Mouse (Mus musculus): ENCODE data around the gene Klhl42. TPM values are rescaled to one million over a fixed set of nuclear protein-coding genes. Genes with fewer than 3 reads are reported as not detected.

Gene Klhl42
- polyA plus RNA-seq, 1 experiment from 2014 or later, result 6.3 TPM

- WGBS, result 80% methylated on average over 19 of the region's 19 CpGs
- Histone ChIP-seq H3K9me3 (ENCODE audit: control insufficient read depth, low read length) (no peaks in the 10 kb centered on the region), H3K36me3 (ENCODE audit: control insufficient read depth, insufficient read depth, low read length) (peaks cover 39% of the 10 kb centered on the region), H3K4me1 (ENCODE audit: control insufficient read depth in 2 of 2, insufficient read depth in 2 of 2, low read length in 2 of 2) (peaks cover 4 to 10% of the 10 kb centered on the region in 2 experiments; a peak in 3 of 4 replicates), H3K4me3 (ENCODE audit: control insufficient read depth in 1 of 2, insufficient read depth in 1 of 2, low read depth in 1 of 2, low read length in 2 of 2) (no peak overlapping the region), H3K27ac (replicated peaks in 1 of 2; ENCODE audit: control insufficient read depth in 1 of 2, insufficient read depth in 1 of 2, low read depth in 2 of 2, low read length in 2 of 2) (no peak overlapping the region), H3K27me3 (ENCODE audit: control insufficient read depth, insufficient read depth, low read length) (no peaks in the 10 kb centered on the region), H3K4me2 (ENCODE audit: low read length) (no peak overlapping the region), H3K9ac (ENCODE audit: low read length) (no peak overlapping the region)
- no peak for ATAC-seq (ENCODE audit: insufficient number of reproducible peaks, insufficient read depth, low FRiP score, low read depth)
These were observed 8.5 kb downstream of the Klhl42 start for GRCm38 (mm10) chr6:147099458-147100277.

GRCm38 (mm10) chr6:147102293-147102692, 11.1 kb downstream of the Klhl42 start:
- H3K4me2 ChIP-seq (ENCODE audit: low read length), result no peak overlapping the region
- no peaks in the 10 kb centered on the region for H3K9me3 ChIP-seq (ENCODE audit: control insufficient read depth, low read length)
- H3K27ac ChIP-seq (replicated peaks in 1 of 2; ENCODE audit: control insufficient read depth in 1 of 2, insufficient read depth in 1 of 2, low read depth in 2 of 2, low read length in 2 of 2), result no peak overlapping the region
- 84% methylated on average over 3 of the region's 3 CpGs for WGBS
- H3K4me3 ChIP-seq (ENCODE audit: control insufficient read depth in 1 of 2, insufficient read depth in 1 of 2, low read depth in 1 of 2, low read length in 2 of 2), result no peak overlapping the region
- peaks cover 4 to 10% of the 10 kb centered on the region in 2 experiments; a peak in 3 of 4 replicates for H3K4me1 ChIP-seq (ENCODE audit: control insufficient read depth in 2 of 2, insufficient read depth in 2 of 2, low read length in 2 of 2)
- no peak overlapping the region for H3K9ac ChIP-seq (ENCODE audit: low read length)
- no peak for ATAC-seq (ENCODE audit: insufficient number of reproducible peaks, insufficient read depth, low FRiP score, low read depth)
- no peaks in the 10 kb centered on the region for H3K27me3 ChIP-seq (ENCODE audit: control insufficient read depth, insufficient read depth, low read length)
- H3K36me3 ChIP-seq (ENCODE audit: control insufficient read depth, insufficient read depth, low read length), result peaks cover 39% of the 10 kb centered on the region

GRCm38 (mm10) chr6:147105529-147105928, 14.3 kb downstream of the Klhl42 start:
- H3K4me1 ChIP-seq (ENCODE audit: control insufficient read depth in 2 of 2, insufficient read depth in 2 of 2, low read length in 2 of 2), result peaks cover 7 to 11% of the 10 kb centered on the region in 2 experiments; a peak in 3 of 4 replicates
- peaks cover 61% of the 10 kb centered on the region for H3K36me3 ChIP-seq (ENCODE audit: control insufficient read depth, insufficient read depth, low read length)
- WGBS, result 93% methylated on average over 1 of the region's 1 CpGs
- H3K27me3 ChIP-seq (ENCODE audit: control insufficient read depth, insufficient read depth, low read length), result no peaks in the 10 kb centered on the region
- no peaks in the 10 kb centered on the region for H3K9me3 ChIP-seq (ENCODE audit: control insufficient read depth, low read length)
- H3K4me3 ChIP-seq (ENCODE audit: control insufficient read depth in 1 of 2, insufficient read depth in 1 of 2, low read depth in 1 of 2, low read length in 2 of 2), result no peak overlapping the region
- H3K27ac ChIP-seq (replicated peaks in 1 of 2; ENCODE audit: control insufficient read depth in 1 of 2, insufficient read depth in 1 of 2, low read depth in 2 of 2, low read length in 2 of 2), result no peak overlapping the region
- no peak overlapping the region for H3K9ac ChIP-seq (ENCODE audit: low read length)
- no peak overlapping the region for H3K4me2 ChIP-seq (ENCODE audit: low read length)
- ATAC-seq (ENCODE audit: insufficient number of reproducible peaks, insufficient read depth, low FRiP score, low read depth), result no peak

- 84% methylated on average over 6 of the region's 6 CpGs for WGBS
- Histone ChIP-seq H3K4me2 (ENCODE audit: low read length) (no peak overlapping the region), H3K27ac (replicated peaks in 1 of 2; ENCODE audit: control insufficient read depth in 1 of 2, insufficient read depth in 1 of 2, low read depth in 2 of 2, low read length in 2 of 2) (no peak overlapping the region), H3K4me3 (ENCODE audit: control insufficient read depth in 1 of 2, insufficient read depth in 1 of 2, low read depth in 1 of 2, low read length in 2 of 2) (no peak overlapping the region), H3K9me3 (ENCODE audit: control insufficient read depth, low read length) (no peaks in the 10 kb centered on the region), H3K36me3 (ENCODE audit: control insufficient read depth, insufficient read depth, low read length) (peaks cover 58% of the 10 kb centered on the region), H3K9ac (ENCODE audit: low read length) (no peak overlapping the region), H3K4me1 (ENCODE audit: control insufficient read depth in 2 of 2, insufficient read depth in 2 of 2, low read length in 2 of 2) (peaks cover 4 to 5% of the 10 kb centered on the region in 2 experiments; a peak in 2 of 4 replicates), H3K27me3 (ENCODE audit: control insufficient read depth, insufficient read depth, low read length) (no peaks in the 10 kb centered on the region)
- no peak; the same call in 1 of the 2 replicates for ATAC-seq (ENCODE audit: insufficient number of reproducible peaks, insufficient read depth, low FRiP score, low read depth)
These were observed 15.5 kb downstream of the Klhl42 start for GRCm38 (mm10) chr6:147106716-147107115.

- Histone ChIP-seq H3K27me3 (ENCODE audit: control insufficient read depth, insufficient read depth, low read length) (no peaks in the 10 kb centered on the region), H3K4me2 (ENCODE audit: low read length) (no peak overlapping the region), H3K27ac (replicated peaks in 1 of 2; ENCODE audit: control insufficient read depth in 1 of 2, insufficient read depth in 1 of 2, low read depth in 2 of 2, low read length in 2 of 2) (no peak overlapping the region), H3K36me3 (ENCODE audit: control insufficient read depth, insufficient read depth, low read length) (peaks cover 50% of the 10 kb centered on the region), H3K9me3 (ENCODE audit: control insufficient read depth, low read length) (no peaks in the 10 kb centered on the region), H3K9ac (ENCODE audit: low read length) (no peak overlapping the region), H3K4me3 (ENCODE audit: control insufficient read depth in 1 of 2, insufficient read depth in 1 of 2, low read depth in 1 of 2, low read length in 2 of 2) (no peak overlapping the region), H3K4me1 (ENCODE audit: control insufficient read depth in 2 of 2, insufficient read depth in 2 of 2, low read length in 2 of 2) (peaks cover 4 to 5% of the 10 kb centered on the region in 2 experiments; a peak in 2 of 4 replicates)
- ATAC-seq (ENCODE audit: insufficient number of reproducible peaks, insufficient read depth, low FRiP score, low read depth), result no peak
- WGBS, result 46% methylated on average over 7 of the region's 7 CpGs
These were observed 18.1 kb downstream of the Klhl42 start for GRCm38 (mm10) chr6:147109283-147109682.

GRCm38 (mm10) chr6:147116579-147116978, 25.4 kb downstream of the Klhl42 start:
- no peak overlapping the region for H3K27ac ChIP-seq (replicated peaks in 1 of 2; ENCODE audit: control insufficient read depth in 1 of 2, insufficient read depth in 1 of 2, low read depth in 2 of 2, low read length in 2 of 2)
- 6% methylated on average over 10 of the region's 10 CpGs for WGBS
- H3K4me2 ChIP-seq (ENCODE audit: low read length), result no peak overlapping the region
- H3K27me3 ChIP-seq (ENCODE audit: control insufficient read depth, insufficient read depth, low read length), result no peaks in the 10 kb centered on the region
- no peak overlapping the region for H3K4me3 ChIP-seq (ENCODE audit: control insufficient read depth in 1 of 2, insufficient read depth in 1 of 2, low read depth in 1 of 2, low read length in 2 of 2)
- peaks cover 11% of the 10 kb centered on the region for H3K36me3 ChIP-seq (ENCODE audit: control insufficient read depth, insufficient read depth, low read length)
- ATAC-seq (ENCODE audit: insufficient number of reproducible peaks, insufficient read depth, low FRiP score, low read depth), result no peak
- no peak overlapping the region for H3K9ac ChIP-seq (ENCODE audit: low read length)
- H3K4me1 ChIP-seq (ENCODE audit: control insufficient read depth in 2 of 2, insufficient read depth in 2 of 2, low read length in 2 of 2), result peaks cover 5 to 8% of the 10 kb centered on the region in 2 experiments
- no peaks in the 10 kb centered on the region for H3K9me3 ChIP-seq (ENCODE audit: control insufficient read depth, low read length)

GRCm38 (mm10) chr6:147117764-147118163, 26.6 kb downstream of the Klhl42 start:
- no peak for ATAC-seq (ENCODE audit: insufficient number of reproducible peaks, insufficient read depth, low FRiP score, low read depth)
- H3K4me2 ChIP-seq (ENCODE audit: low read length), result no peak overlapping the region
- H3K9ac ChIP-seq (ENCODE audit: low read length), result no peak overlapping the region
- H3K9me3 ChIP-seq (ENCODE audit: control insufficient read depth, low read length), result no peaks in the 10 kb centered on the region
- H3K27ac ChIP-seq (replicated peaks in 1 of 2; ENCODE audit: control insufficient read depth in 1 of 2, insufficient read depth in 1 of 2, low read depth in 2 of 2, low read length in 2 of 2), result no peak overlapping the region
- no peaks in the 10 kb centered on the region for H3K27me3 ChIP-seq (ENCODE audit: control insufficient read depth, insufficient read depth, low read length)
- peaks cover 5 to 8% of the 10 kb centered on the region in 2 experiments for H3K4me1 ChIP-seq (ENCODE audit: control insufficient read depth in 2 of 2, insufficient read depth in 2 of 2, low read length in 2 of 2)
- 83% methylated on average over 7 of the region's 7 CpGs for WGBS
- H3K36me3 ChIP-seq (ENCODE audit: control insufficient read depth, insufficient read depth, low read length), result 0 out of 2 replicates have a peak, but pooled peaks cover 3% of the 10 kb centered on the region
- H3K4me3 ChIP-seq (ENCODE audit: control insufficient read depth in 1 of 2, insufficient read depth in 1 of 2, low read depth in 1 of 2, low read length in 2 of 2), result no peak overlapping the region
